Mouse (Mus musculus) large intestine, adult 2 months (tissue): ENCODE results near the gene Npepps. TPM values are rescaled to one million over a fixed set of nuclear protein-coding genes. Genes with fewer than 3 reads are reported as not detected.
"Not testable (repeated sequence)": the region's sequence is repeated elsewhere in the genome, so short reads cannot be mapped to it uniquely, and the experiment has no call there.

ENCODE experiments used
- DNase-seq: peaks from one replicate; pipeline ENCODE4 v3.0.0-alpha.2; 2012; ENCODE audit warnings: low read depth, low spot score
- WGBS: fragments of 180-500 bp; shearing (Covaris S2); methylation state at CpG from one replicate; pipeline ENCODE4 v1.1.7; 2018; 5-methylcytosine and 5-hydroxymethylcytosine counted together
- polyA plus RNA-seq: library from polyadenylated mRNA; depleted of rRNA; stranded (reverse); fragments of >200 nt; gene quantifications from 2 replicates; pipeline ENCODE4 v1.2.3, GENCODE M21; 2012; rRNA removed

Gene Npepps
- polyA plus RNA-seq, result 33.8 and 48.1 TPM in 2 replicates

GRCm38 (mm10) chr11:97280216-97280861, at the start of gene Npepps:
TSS of gene Npepps (minus strand) at chr11:97280638.
- no peak for DNase-seq
- WGBS, result under 1% methylated on average over 53 of the region's 83 CpGs

- no peak for DNase-seq
- 16% methylated on average over 9 of the region's 9 CpGs for WGBS
Measured at GRCm38 (mm10) chr11:97328148-97328547, 47.7 kb upstream of the Npepps start.

GRCm38 (mm10) chr11:97325224-97325623, 44.8 kb upstream of the Npepps start:
- 71% methylated on average over 1 of the region's 1 CpGs for WGBS
- DNase-seq, result no peak

GRCm38 (mm10) chr11:97321894-97322600, 41.6 kb upstream of the Npepps start:
- 84% methylated on average over 8 of the region's 8 CpGs for WGBS
- DNase-seq, result not testable (repeated sequence)

- 95% methylated on average over 8 of the region's 8 CpGs for WGBS
- no peak for DNase-seq
Measured at GRCm38 (mm10) chr11:97321197-97321596, 40.8 kb upstream of the Npepps start.

GRCm38 (mm10) chr11:97315504-97316503, 35.4 kb upstream of the Npepps start, which contains the start of gene Mrpl45:
TSS of gene Mrpl45 (plus strand) at chr11:97315716.
- peak; percentile 95 for DNase-seq
- WGBS, result under 1% methylated on average over 50 of the region's 50 CpGs

GRCm38 (mm10) chr11:97314751-97315503, 34.5 kb upstream of the Npepps start:
- no peak for DNase-seq
- 41% methylated on average over 8 of the region's 8 CpGs for WGBS

GRCm38 (mm10) chr11:97314110-97314509, 33.7 kb upstream of the Npepps start:
- WGBS, result 91% methylated on average over 3 of the region's 3 CpGs
- DNase-seq, result no peak

GRCm38 (mm10) chr11:97312871-97313270, 32.4 kb upstream of the Npepps start:
- DNase-seq, result not testable (repeated sequence)
- WGBS, result 81% methylated on average over 1 of the region's 1 CpGs

GRCm38 (mm10) chr11:97310895-97311631, 30.6 kb upstream of the Npepps start:
- DNase-seq, result no peak
- WGBS, result 4% methylated on average over 18 of the region's 18 CpGs

GRCm38 (mm10) chr11:97309911-97310571, 29.6 kb upstream of the Npepps start:
- WGBS, result under 1% methylated on average over 25 of the region's 25 CpGs
- DNase-seq, result peak; percentile 67

GRCm38 (mm10) chr11:97309451-97309836, 29.0 kb upstream of the Npepps start:
- DNase-seq, result peak; percentile 57
- WGBS, result 3% methylated on average over 9 of the region's 9 CpGs

GRCm38 (mm10) chr11:97308806-97309450, 28.5 kb upstream of the Npepps start:
- DNase-seq, result no peak
- 10% methylated on average over 3 of the region's 3 CpGs for WGBS

- 92% methylated on average over 11 of the region's 11 CpGs for WGBS
- DNase-seq, result no peak
Measured at GRCm38 (mm10) chr11:97307294-97308069, 27.0 kb upstream of the Npepps start.

- 28% methylated on average over 5 of the region's 5 CpGs for WGBS
- no peak for DNase-seq
Measured at GRCm38 (mm10) chr11:97304631-97305030, 24.2 kb upstream of the Npepps start.

GRCm38 (mm10) chr11:97302231-97302781, 21.9 kb upstream of the Npepps start:
- WGBS, result 12% methylated on average over 7 of the region's 7 CpGs
- DNase-seq, result no peak

- WGBS, result 88% methylated on average over 16 of the region's 16 CpGs
- DNase-seq, result no peak
Measured at GRCm38 (mm10) chr11:97301406-97301805, 21.0 kb upstream of the Npepps start.
